Mouse (Mus musculus) heart, embryonic 16.5 days (tissue): ENCODE measurements at regions not wholly inside any gene's neighbourhood (a gene's known extent, or its start where the extent isn't known, plus 50 kb on each side); places are given as distances from the start of the nearest gene placed in this dataset.
"Not testable (repeated sequence)": the region's sequence is repeated elsewhere in the genome, so short reads cannot be mapped to it uniquely, and the experiment has no call there.

Source experiments
- ATAC-seq: fragments of 200-750 bp; cut with Nextera tagmentation; replicated peaks from 2 replicates; pipeline ENCODE4 v1.8.0; 2017; ENCODE audit warnings: moderate number of reproducible peaks; ENCODE audit not compliant: insufficient read depth, low FRiP score; ENCODE audit errors: extremely low read depth
- H3K27ac ChIP-seq: fragments of 300-500 bp; sonication (generic); 2 replicates; pipeline ENCODE4 v1.5.1; 2014; ENCODE audit warnings: mild to moderate bottlenecking, low read length, control low read depth, moderate library complexity
- H3K27me3 ChIP-seq: fragments of 300-500 bp; sonication (generic); 2 replicates; pipeline ENCODE4 v1.6.1; 2014; ENCODE audit warnings: low read length, mixed read lengths; ENCODE audit not compliant: control insufficient read depth, insufficient read depth
- H3K36me3 ChIP-seq: fragments of 300-500 bp; sonication (generic); 2 replicates; pipeline ENCODE4 v1.6.1; 2014; ENCODE audit not compliant: control insufficient read depth, insufficient read depth
- H3K4me1 ChIP-seq: fragments of 300-500 bp; sonication (generic); 2 replicates; pipeline ENCODE4 v1.6.1; 2014; ENCODE audit warnings: low read length, mixed read lengths; ENCODE audit not compliant: control insufficient read depth, insufficient read depth
- H3K4me2 ChIP-seq: fragments of 300-500 bp; sonication (generic); 2 replicates; pipeline ENCODE4 v1.6.1; 2014; ENCODE audit warnings: low read depth, mild to moderate bottlenecking, control low read depth, low read length
- H3K4me3 ChIP-seq: fragments of 300-500 bp; sonication (generic); 2 replicates; pipeline ENCODE4 v1.5.1; 2014; ENCODE audit warnings: mild to moderate bottlenecking, control low read depth, low read length
- H3K9ac ChIP-seq: fragments of 300-500 bp; sonication (generic); 2 replicates; pipeline ENCODE4 v1.6.1; 2014; ENCODE audit warnings: low read length, control low read depth
- H3K9me3 ChIP-seq: fragments of 300-500 bp; sonication (generic); replicated peaks from 2 replicates; pipeline ENCODE4 v1.6.1; 2016; ENCODE audit warnings: low read length; ENCODE audit not compliant: control insufficient read depth
- WGBS: fragments of 180-500 bp; shearing (Covaris S2); extraction: QIAGEN DNeasy Blood & Tissue Kit; methylation state at CpG from one replicate; pipeline ENCODE4 v1.1.7; 2014; 5-methylcytosine and 5-hydroxymethylcytosine counted together

DNA sequence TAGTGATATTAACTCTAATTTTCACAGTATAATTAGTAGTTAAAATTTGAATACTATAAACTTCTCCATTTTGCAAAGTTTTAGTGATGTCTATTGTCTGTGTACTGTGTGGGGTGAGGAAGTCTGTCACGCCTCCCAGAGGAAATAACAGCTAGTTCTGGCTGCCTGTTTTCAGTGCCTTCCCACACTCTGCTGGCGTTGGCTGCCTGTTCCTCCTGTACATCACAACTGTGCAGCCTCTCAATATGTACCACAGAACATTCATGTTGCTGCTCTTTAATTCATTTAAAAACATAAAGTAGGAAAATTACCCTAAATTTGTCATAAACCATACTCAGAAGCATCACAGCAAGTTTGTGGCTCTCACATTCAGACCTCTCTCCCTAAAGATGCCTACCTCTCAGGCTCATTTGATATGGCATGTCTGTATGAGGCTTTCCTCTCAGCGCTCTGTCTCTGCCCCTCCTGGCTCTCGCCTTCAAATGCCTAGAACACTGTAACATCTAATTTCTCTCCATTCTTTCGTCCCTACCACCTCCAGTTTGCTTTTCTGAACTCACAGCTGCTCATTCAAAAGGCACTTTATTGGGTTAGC is 239.7 kb upstream of the Zic4 start:
- Histone ChIP-seq H3K9me3 (no peaks in the 10 kb centered on the region), H3K4me3 (no peak overlapping the region), H3K27me3 (no peaks in the 10 kb centered on the region), H3K4me1 (no peaks in the 10 kb centered on the region), H3K36me3 (no peaks in the 10 kb centered on the region), H3K9ac (no peak overlapping the region), H3K4me2 (no peak overlapping the region), H3K27ac (no peak overlapping the region)
- no peak for ATAC-seq
- 61% methylated on average over 5 of the region's 5 CpGs for WGBS

DNA sequence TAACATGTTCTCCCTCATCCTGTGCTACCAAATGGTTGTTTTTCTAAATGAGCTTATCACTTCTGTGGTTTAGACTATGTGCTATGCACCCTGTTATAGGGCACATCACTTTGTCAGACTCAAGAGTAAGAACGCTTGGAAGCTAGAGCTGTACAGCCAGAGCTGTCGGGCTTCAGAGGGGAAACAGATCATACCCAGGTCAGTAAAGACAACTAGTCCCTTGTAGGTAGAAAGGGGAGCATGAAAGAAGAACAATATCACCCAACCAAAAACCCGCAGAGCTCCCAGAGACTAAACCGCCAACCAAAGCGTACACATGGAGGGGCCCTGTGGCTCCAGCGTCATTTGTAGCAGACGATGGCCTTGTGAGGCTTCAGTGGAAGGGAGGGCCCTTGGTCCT is 239.0 kb upstream of the Zic4 start:
- Histone ChIP-seq H3K27me3 (no peaks in the 10 kb centered on the region), H3K9ac (no peak overlapping the region), H3K4me2 (no peak overlapping the region), H3K4me1 (no peaks in the 10 kb centered on the region), H3K27ac (no peak overlapping the region), H3K4me3 (no peak overlapping the region), H3K9me3 (no peaks in the 10 kb centered on the region), H3K36me3 (no peaks in the 10 kb centered on the region)
- WGBS = 79% methylated on average over 7 of the region's 7 CpGs
- ATAC-seq = no peak

DNA sequence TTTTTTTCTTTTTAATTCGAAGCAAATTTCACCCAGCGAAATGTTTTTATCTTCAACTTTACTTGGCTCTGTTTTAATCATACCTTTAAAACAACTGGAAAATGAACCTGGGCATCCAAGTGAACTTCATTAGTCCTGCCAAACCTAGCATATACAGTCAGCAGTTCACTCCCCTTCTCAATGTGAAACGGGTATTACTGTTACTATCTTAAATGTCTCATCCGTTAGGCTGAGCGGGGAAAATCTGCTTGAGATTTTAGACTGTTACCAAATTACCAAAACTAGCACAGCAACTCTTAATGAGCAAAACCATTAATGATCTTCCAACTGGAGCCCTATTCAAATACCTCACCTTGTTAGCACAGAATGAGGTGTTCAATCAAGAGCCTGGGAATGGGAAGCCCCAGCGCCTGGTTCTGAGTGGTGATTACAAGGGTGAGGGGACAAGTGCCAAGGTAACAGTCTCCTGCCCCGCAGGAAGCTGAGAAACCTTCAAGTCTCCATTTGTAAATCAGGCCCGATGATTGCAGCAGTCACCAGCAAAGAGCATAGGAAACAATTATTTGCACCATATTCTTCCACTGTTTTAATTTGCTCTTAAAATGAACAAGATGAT is 235.5 kb upstream of the Zic4 start:
- ATAC-seq = no peak
- no peaks in the 10 kb centered on the region for H3K27me3 ChIP-seq
- 54% methylated on average over 8 of the region's 8 CpGs for WGBS
- H3K36me3 ChIP-seq = no peaks in the 10 kb centered on the region
- no peak overlapping the region for H3K4me3 ChIP-seq
- no peaks in the 10 kb centered on the region for H3K4me1 ChIP-seq
- no peak overlapping the region for H3K9ac ChIP-seq
- no peak overlapping the region for H3K4me2 ChIP-seq
- H3K9me3 ChIP-seq = no peaks in the 10 kb centered on the region
- no peak overlapping the region for H3K27ac ChIP-seq

DNA sequence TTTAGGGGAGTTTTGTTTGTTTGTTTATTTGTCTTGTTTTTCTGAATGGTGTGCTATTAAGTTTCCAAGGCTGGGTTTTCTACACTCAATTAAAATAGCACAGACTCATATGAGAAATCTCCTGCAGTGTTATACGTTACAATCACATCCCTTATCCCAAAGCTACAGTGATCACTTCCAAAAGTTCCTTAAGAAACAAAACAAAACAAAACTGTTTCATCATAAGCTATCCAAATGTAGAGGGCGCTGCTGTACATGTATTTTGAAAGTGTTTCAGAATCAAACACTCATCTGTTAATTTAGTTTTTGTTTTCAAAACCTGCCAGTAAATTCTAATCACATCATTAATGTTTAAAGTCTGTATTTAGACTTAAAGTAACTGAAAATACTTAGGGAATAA is 233.7 kb upstream of the Zic4 start:
- H3K4me3 ChIP-seq, H3K9me3 ChIP-seq, H3K27me3 ChIP-seq, ATAC-seq, H3K9ac ChIP-seq, H3K36me3 ChIP-seq, H3K4me1 ChIP-seq, H3K4me2 ChIP-seq, H3K27ac ChIP-seq: not testable (repeated sequence)
- 43% methylated on average over 2 of the region's 2 CpGs for WGBS

DNA sequence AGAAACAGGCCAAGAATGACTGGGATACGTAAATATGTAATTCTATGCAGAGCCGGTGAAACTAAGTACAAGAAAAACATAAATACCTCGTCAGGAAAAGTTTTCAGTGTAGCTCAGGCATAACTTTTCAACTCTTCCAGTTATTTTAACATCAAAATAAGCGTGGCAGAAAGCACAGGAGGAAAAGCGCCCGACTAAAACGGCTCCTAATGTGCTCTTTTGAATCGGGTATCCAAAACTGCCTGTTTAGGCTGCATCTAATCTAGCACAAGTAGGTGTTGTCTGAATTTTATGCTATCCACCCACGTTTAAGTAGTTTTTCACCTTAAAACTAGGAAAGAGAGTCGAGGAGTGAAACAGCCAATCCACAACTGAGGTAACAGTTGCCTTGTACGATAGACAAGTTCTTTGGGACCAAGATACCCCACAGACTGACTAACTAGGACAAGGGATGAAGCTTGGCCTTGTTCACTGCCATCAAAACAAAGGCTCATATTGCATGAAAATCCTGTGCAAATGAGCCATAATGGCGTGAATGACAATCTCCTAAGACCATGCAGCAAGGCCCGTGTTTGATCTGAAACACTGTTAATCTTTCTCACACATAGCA is 232.0 kb upstream of the Zic4 start:
- H3K36me3 ChIP-seq = no peaks in the 10 kb centered on the region
- ATAC-seq = no peak
- no peak overlapping the region for H3K9ac ChIP-seq
- no peak overlapping the region for H3K4me3 ChIP-seq
- H3K4me2 ChIP-seq = no peak overlapping the region
- no peaks in the 10 kb centered on the region for H3K4me1 ChIP-seq
- H3K9me3 ChIP-seq = no peaks in the 10 kb centered on the region
- H3K27me3 ChIP-seq = no peaks in the 10 kb centered on the region
- WGBS = 72% methylated on average over 13 of the region's 13 CpGs
- H3K27ac ChIP-seq = no peak overlapping the region

DNA sequence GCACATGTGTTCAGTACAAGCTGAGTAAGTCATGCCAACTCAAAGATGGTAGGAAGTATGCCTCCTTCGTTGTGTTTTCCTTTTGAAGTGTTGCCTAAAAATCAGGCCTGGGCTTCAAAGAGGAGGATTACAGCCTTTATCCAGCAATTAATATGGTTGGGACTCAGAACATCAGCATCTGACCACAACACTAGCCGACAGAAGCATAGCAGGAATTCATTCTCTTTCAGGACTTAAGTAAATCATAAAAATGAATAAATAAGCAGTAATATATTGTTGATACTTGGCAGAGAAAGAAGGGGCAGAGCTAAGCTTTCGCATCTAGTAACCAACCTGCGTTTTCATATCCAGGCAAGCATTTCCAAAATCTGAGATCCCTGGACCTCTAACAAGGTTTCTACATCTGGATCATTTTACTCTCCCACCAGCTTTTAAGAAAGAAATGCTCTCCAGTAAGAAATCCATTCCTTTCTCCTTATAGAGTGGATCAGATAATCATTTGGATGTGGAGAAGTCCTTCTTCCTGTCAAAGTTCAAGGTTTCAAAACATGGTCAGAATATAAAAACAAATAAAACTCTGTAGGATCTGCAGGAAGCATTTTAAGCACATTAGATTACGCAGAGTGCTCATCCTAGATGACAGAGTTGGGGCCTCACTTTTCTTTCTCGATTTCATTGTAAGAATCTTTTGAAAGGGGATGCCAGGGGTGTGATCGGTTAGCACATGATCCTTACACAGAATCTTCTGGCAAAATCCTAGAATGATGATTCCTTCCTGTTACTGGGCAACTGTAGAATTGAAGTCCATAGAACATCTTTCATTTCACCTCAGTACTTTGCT is 230.6 kb upstream of the Zic4 start:
- WGBS = 71% methylated on average over 7 of the region's 7 CpGs
- Histone ChIP-seq H3K4me2 (no peak overlapping the region), H3K9ac (no peak overlapping the region), H3K27me3 (no peaks in the 10 kb centered on the region), H3K9me3 (no peaks in the 10 kb centered on the region), H3K4me3 (no peak overlapping the region), H3K36me3 (no peaks in the 10 kb centered on the region), H3K4me1 (no peaks in the 10 kb centered on the region), H3K27ac (no peak overlapping the region)
- ATAC-seq = no peak

DNA sequence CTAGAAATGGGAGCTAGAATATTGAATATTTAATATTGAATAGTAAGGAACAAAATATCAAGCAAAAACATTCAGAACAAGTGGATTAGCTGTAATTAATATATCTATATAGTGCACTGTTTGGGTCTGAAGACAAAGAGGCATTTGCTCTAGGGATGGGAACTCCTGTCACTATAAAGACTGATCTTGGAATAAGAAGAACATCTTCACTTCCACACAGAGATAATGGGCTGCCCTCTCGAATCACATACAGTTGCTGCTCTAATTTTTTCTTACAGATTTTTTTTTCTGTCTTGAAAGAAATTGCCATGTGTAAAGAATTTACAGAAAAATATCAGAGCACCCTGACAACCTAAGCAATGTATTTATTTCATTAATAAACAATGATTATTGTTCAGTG is 229.7 kb upstream of the Zic4 start:
- Histone ChIP-seq H3K9me3 (no peaks in the 10 kb centered on the region), H3K27ac (no peak overlapping the region), H3K4me3 (no peak overlapping the region), H3K27me3 (no peaks in the 10 kb centered on the region), H3K36me3 (no peaks in the 10 kb centered on the region), H3K4me2 (no peak overlapping the region), H3K9ac (no peak overlapping the region), H3K4me1 (no peaks in the 10 kb centered on the region)
- ATAC-seq = no peak
- 60% methylated on average over 1 of the region's 1 CpGs for WGBS

DNA sequence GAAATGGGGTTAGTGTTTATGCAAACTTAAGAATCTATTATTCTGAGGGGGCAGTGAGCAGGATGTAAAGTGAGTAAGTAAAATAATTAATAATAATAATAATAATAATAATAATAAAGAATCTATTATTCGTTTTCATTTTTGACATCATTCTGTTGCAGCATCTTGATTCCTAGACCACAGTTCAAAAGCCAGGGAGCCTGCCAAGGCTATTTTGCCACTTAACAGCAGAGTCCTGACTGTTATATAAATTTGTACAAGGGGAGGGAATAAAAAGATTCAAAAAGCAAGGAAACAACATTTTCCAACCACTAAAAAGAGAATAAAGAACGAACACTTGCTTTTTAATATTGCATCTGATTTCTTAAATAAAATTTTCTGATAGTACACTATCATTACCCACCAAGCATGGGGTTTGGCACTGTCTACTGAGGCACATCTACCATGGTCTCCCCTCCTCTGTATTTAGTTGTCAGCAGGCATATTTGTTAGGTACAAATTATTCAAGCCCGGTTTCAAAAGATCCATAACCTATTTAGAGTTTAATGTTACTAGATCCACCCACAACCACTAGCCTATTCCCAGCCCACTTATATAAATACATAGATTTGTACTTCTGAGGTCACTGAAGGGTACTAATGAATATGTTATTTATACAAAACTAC is 228.8 kb upstream of the Zic4 start:
- no peak for ATAC-seq
- Histone ChIP-seq H3K4me3 (no peak overlapping the region), H3K4me1 (no peaks in the 10 kb centered on the region), H3K4me2 (no peak overlapping the region), H3K9me3 (no peaks in the 10 kb centered on the region), H3K27me3 (no peaks in the 10 kb centered on the region), H3K36me3 (no peaks in the 10 kb centered on the region), H3K9ac (no peak overlapping the region), H3K27ac (no peak overlapping the region)
- 72% methylated on average over 3 of the region's 3 CpGs for WGBS
